Mouse (Mus musculus): ENCODE measurements around the gene Slc9a4.

Slc9a4 gene

GRCm38 (mm10) chr1:40648234-40648633 is 68.4 kb downstream of the Slc9a4 start:
- in situ Hi-C loops (cut with MboI, MseI) = no loop called here

GRCm38 (mm10) chr1:40650803-40651497 is 71.1 kb downstream of the Slc9a4 start:
- in situ Hi-C loops (cut with MboI, MseI) = loop anchor here (5.0 to 10.0 kb wide), 3 partner anchors 66 to 516 kb away; partner anchors contain the start of gene Slc9a4 (in 1 of the 2)

GRCm38 (mm10) chr1:40657035-40657434 is 77.2 kb downstream of the Slc9a4 start:
- in situ Hi-C loops (cut with MboI, MseI) = loop anchor here (5.0 to 10.0 kb wide), 3 partner anchors 72 to 522 kb away; partner anchors contain the start of gene Slc9a4 (in 2 of the 2)

GRCm38 (mm10) chr1:40657978-40658496 is 78.2 kb downstream of the Slc9a4 start:
- in situ Hi-C loops (cut with MboI, MseI) = loop anchor here (5.0 to 10.0 kb wide), 3 partner anchors 73 to 523 kb away; partner anchors contain the start of gene Slc9a4 (in 2 of the 2)

- in situ Hi-C loops (cut with MboI, MseI) = loop anchor here (5.0 to 10.0 kb wide), 3 partner anchors 74 to 524 kb away; partner anchors contain the start of gene Slc9a4 (in 2 of the 2)
Measured at GRCm38 (mm10) chr1:40659017-40659416, 79.1 kb downstream of the Slc9a4 start.

GRCm38 (mm10) chr1:40659496-40659895 is 79.6 kb downstream of the Slc9a4 start:
- in situ Hi-C loops (cut with MboI, MseI) = loop anchor here (5.0 to 10.0 kb wide), 3 partner anchors 75 to 525 kb away; partner anchors contain the start of gene Slc9a4 (in 2 of the 2)

- in situ Hi-C loops (cut with MboI, MseI) = no loop called here
Measured at GRCm38 (mm10) chr1:40660838-40661237, 81.0 kb downstream of the Slc9a4 start.

GRCm38 (mm10) chr1:40665401-40666370 is 85.8 kb downstream of the Slc9a4 start:
- in situ Hi-C loops (cut with MboI, MseI) = loop anchor here in 1 of 2 experiments (5.0 kb wide), 1 partner anchor 283 kb away; no protein-coding TSS in a partner anchor

GRCm38 (mm10) chr1:40667442-40667841 is 87.6 kb downstream of the Slc9a4 start:
- in situ Hi-C loops (cut with MboI, MseI) = loop anchor here in 1 of 2 experiments (5.0 kb wide), 1 partner anchor 285 kb away; no protein-coding TSS in a partner anchor

- in situ Hi-C loops (cut with MboI, MseI) = loop anchor here in 1 of 2 experiments (5.0 kb wide), 1 partner anchor 553 kb away; no protein-coding TSS in a partner anchor
Measured at GRCm38 (mm10) chr1:40670025-40670424, 90.1 kb downstream of the Slc9a4 start.

- in situ Hi-C loops (cut with MboI, MseI) = loop anchor here in 1 of 2 experiments (5.0 kb wide), 1 partner anchor 554 kb away; no protein-coding TSS in a partner anchor
Measured at GRCm38 (mm10) chr1:40671490-40671889, 91.6 kb downstream of the Slc9a4 start.

GRCm38 (mm10) chr1:40677306-40677705 is 97.4 kb downstream of the Slc9a4 start:
- in situ Hi-C loops (cut with MboI, MseI) = no loop called here
